Mouse (Mus musculus): Measurements from ENCODE around the gene Abce1.
"Not testable (repeated sequence)": the region's sequence is repeated elsewhere in the genome, so short reads cannot be mapped to it uniquely, and the experiment has no call there.

Abce1 gene

GRCm38 (mm10) chr8:79711064-79711961, at the start of gene Abce1, which contains the start of gene Anapc10:
Gene Abce1, minus strand, starts transcription at chr8:79711740.
Gene Anapc10, plus strand, starts transcription at chr8:79711820.
- DNase-seq (ENCODE audit: low spot score in 2 of 2) = peak; percentile 97 to 99

- DNase-seq (ENCODE audit: low spot score in 2 of 2) = peak in 1 of 2 experiments; percentile 71
Observed at GRCm38 (mm10) chr8:79750305-79750704, 38.8 kb upstream of the Abce1 start.

- DNase-seq (ENCODE audit: low spot score in 2 of 2) = no peak
Observed at GRCm38 (mm10) chr8:79748591-79748990, 37.1 kb upstream of the Abce1 start.

GRCm38 (mm10) chr8:79748171-79748570, 36.6 kb upstream of the Abce1 start:
- no peak for DNase-seq (ENCODE audit: low spot score in 2 of 2)

- DNase-seq (ENCODE audit: low spot score in 2 of 2) = peak in 1 of 2 experiments; percentile 16
Observed at GRCm38 (mm10) chr8:79734304-79734703, 22.8 kb upstream of the Abce1 start.

- no peak for DNase-seq (ENCODE audit: low spot score in 2 of 2)
Observed at GRCm38 (mm10) chr8:79727900-79728299, 16.4 kb upstream of the Abce1 start.

- no peak for DNase-seq (ENCODE audit: low spot score in 2 of 2)
Observed at GRCm38 (mm10) chr8:79724589-79724988, 13.0 kb upstream of the Abce1 start.

- DNase-seq (ENCODE audit: low spot score in 2 of 2) = no peak
Observed at GRCm38 (mm10) chr8:79723308-79723707, 11.8 kb upstream of the Abce1 start.

GRCm38 (mm10) chr8:79721537-79721936, 10.0 kb upstream of the Abce1 start:
- no peak for DNase-seq (ENCODE audit: low spot score in 2 of 2)

GRCm38 (mm10) chr8:79712676-79713075, 1.1 kb upstream of the Abce1 start:
- DNase-seq (ENCODE audit: low spot score in 2 of 2) = no peak

- DNase-seq (ENCODE audit: low spot score in 2 of 2) = no peak
Observed at GRCm38 (mm10) chr8:79706687-79707086, 4.9 kb downstream of the Abce1 start.

- no peak for DNase-seq (ENCODE audit: low spot score in 2 of 2)
Observed at GRCm38 (mm10) chr8:79692531-79692930, 19.0 kb downstream of the Abce1 start.

GRCm38 (mm10) chr8:79685927-79686326, 25.6 kb downstream of the Abce1 start:
- DNase-seq (ENCODE audit: low spot score in 2 of 2) = not testable (repeated sequence)

- no peak for DNase-seq (ENCODE audit: low spot score in 2 of 2)
Observed at GRCm38 (mm10) chr8:79680965-79681364, 30.6 kb downstream of the Abce1 start.

GRCm38 (mm10) chr8:79680555-79680954, 31.0 kb downstream of the Abce1 start:
- peak in 1 of 2 experiments; percentile 10 for DNase-seq (ENCODE audit: low spot score in 2 of 2)

- DNase-seq (ENCODE audit: low spot score in 2 of 2) = not testable (repeated sequence)
Observed at GRCm38 (mm10) chr8:79680083-79680482, 31.5 kb downstream of the Abce1 start.

GRCm38 (mm10) chr8:79679005-79679404, 32.5 kb downstream of the Abce1 start:
- DNase-seq (ENCODE audit: low spot score in 2 of 2) = no peak

- DNase-seq (ENCODE audit: low spot score in 2 of 2) = no peak
Observed at GRCm38 (mm10) chr8:79676461-79676860, 35.1 kb downstream of the Abce1 start.

- DNase-seq (ENCODE audit: low spot score in 2 of 2) = not testable (repeated sequence)
Observed at GRCm38 (mm10) chr8:79658715-79659114, 52.8 kb downstream of the Abce1 start.

- no peak for DNase-seq (ENCODE audit: low spot score in 2 of 2)
Observed at GRCm38 (mm10) chr8:79653736-79654135, 57.8 kb downstream of the Abce1 start.

- peak in 1 of 2 experiments; percentile 8 for DNase-seq (ENCODE audit: low spot score in 2 of 2)
Observed at GRCm38 (mm10) chr8:79650158-79650814, 61.3 kb downstream of the Abce1 start.

GRCm38 (mm10) chr8:79649569-79649968, 62.0 kb downstream of the Abce1 start:
- no peak for DNase-seq (ENCODE audit: low spot score in 2 of 2)

- DNase-seq (ENCODE audit: low spot score in 2 of 2) = no peak
Observed at GRCm38 (mm10) chr8:79641119-79641518, 70.4 kb downstream of the Abce1 start.

All from cerebellum, postnatal 4 days (tissue).